Mouse (Mus musculus) small intestine, adult 2 months (tissue): ENCODE data around the gene Vsnl1.

ENCODE experiments used
- CTCF ChIP-seq: fragments of 200-500 bp; IDR thresholded peaks from 2 replicates; pipeline ENCODE4 v1.5.1; 2012; ENCODE audit warnings: low read depth, mild to moderate bottlenecking, control low read depth, inconsistent platforms, low read length, moderate library complexity, mixed read lengths; ENCODE audit not compliant: insufficient replicate concordance, insufficient read length; ENCODE audit errors: extremely low read depth
- POLR2A ChIP-seq: fragments of 200-500 bp; IDR thresholded peaks from 2 replicates; pipeline ENCODE4 v1.6.1; 2012; ENCODE audit warnings: low read depth, mild to moderate bottlenecking, control low read depth, inconsistent platforms, low read length, moderate library complexity

DNA sequence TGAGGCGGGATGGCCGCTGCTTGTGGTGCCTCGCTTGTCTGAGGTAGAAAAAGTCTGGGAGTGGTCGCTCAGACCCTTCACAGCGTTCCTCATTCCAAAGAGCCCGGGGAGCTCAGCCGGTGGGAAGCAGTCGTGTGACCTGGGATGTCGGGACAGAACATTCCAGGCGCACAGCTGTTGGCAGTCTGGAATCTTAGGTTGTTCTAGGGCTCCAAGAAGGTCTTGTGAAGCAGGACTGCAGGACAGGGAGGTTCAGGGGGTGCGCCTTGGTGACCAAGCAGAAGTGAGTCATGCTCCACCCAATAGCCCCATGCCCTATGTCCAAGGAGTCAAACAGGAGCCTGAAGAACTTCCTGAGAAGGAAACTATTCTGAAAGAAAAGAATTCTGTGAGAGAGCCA is 19.8 kb upstream of the Vsnl1 start:
- TF ChIP-seq CTCF (no peak), POLR2A (no peak)
